Mouse (Mus musculus) neural tube, embryonic 15.5 days (tissue): ENCODE results near the gene Faim2. TPM values are rescaled to one million over a fixed set of nuclear protein-coding genes. Genes with fewer than 3 reads are reported as not detected.
A peak's percentile ranks its signal among the peaks of the same experiment; 100 is the strongest.

Experiments
- ATAC-seq: fragments of 200-750 bp; cut with Nextera tagmentation; 2 replicates; pipeline ENCODE4 v1.8.0; 2017; ENCODE audit warnings: mild to moderate bottlenecking, moderate TSS enrichment, moderate library complexity; ENCODE audit not compliant: low FRiP score
- H3K27ac ChIP-seq: fragments of 300-500 bp; sonication (generic); replicated peaks from 2 replicates; pipeline ENCODE4 v1.5.1; 2015; ENCODE audit warnings: mild to moderate bottlenecking, inconsistent platforms
- H3K27me3 ChIP-seq: fragments of 300-500 bp; sonication (generic); replicated peaks from 2 replicates; pipeline ENCODE4 v1.6.1; 2015; ENCODE audit warnings: inconsistent platforms
- H3K36me3 ChIP-seq: fragments of 300-500 bp; sonication (generic); 2 replicates; pipeline ENCODE4 v1.6.1; 2015; ENCODE audit warnings: inconsistent platforms
- H3K4me1 ChIP-seq: fragments of 300-500 bp; sonication (generic); 2 replicates; pipeline ENCODE4 v1.6.1; 2015; ENCODE audit warnings: inconsistent platforms
- H3K4me2 ChIP-seq: fragments of 300-500 bp; sonication (generic); 2 replicates; pipeline ENCODE4 v1.6.1; 2015; ENCODE audit warnings: inconsistent platforms, mild to moderate bottlenecking, moderate library complexity
- H3K4me3 ChIP-seq: fragments of 300-500 bp; sonication (generic); replicated peaks from 2 replicates; pipeline ENCODE4 v1.5.1; 2015; ENCODE audit warnings: mild to moderate bottlenecking, inconsistent platforms
- H3K9ac ChIP-seq: fragments of 300-500 bp; sonication (generic); replicated peaks from 2 replicates; pipeline ENCODE4 v1.6.1; 2015; ENCODE audit warnings: mild to moderate bottlenecking, inconsistent platforms
- H3K9me3 ChIP-seq: fragments of 300-500 bp; sonication (generic); replicated peaks from 2 replicates; pipeline ENCODE4 v1.6.1; 2016; ENCODE audit warnings: inconsistent platforms
- WGBS: fragments of 180-500 bp; shearing (Covaris S2); methylation state at CpG from one replicate; pipeline ENCODE4 v1.1.7; 2015; ENCODE audit warnings: mixed read lengths; 5-methylcytosine and 5-hydroxymethylcytosine counted together
- polyA plus RNA-seq: library from polyadenylated mRNA; unstranded; fragments of >200 nt; fragmentation: Nextera tagmentation; extraction: Ambion mirVana; gene quantifications from 2 replicates; pipeline ENCODE4 v1.2.1, GENCODE M21; 2015

Faim2 gene
- polyA plus RNA-seq, result 50.7 and 57.5 TPM in 2 replicates

GRCm38 (mm10) chr15:99527629-99528353, at the start of gene Faim2:
Faim2 (minus strand) TSS chr15:99528165.
- peak within 1 kb of the TSS; percentile 66 for H3K4me2 ChIP-seq
- peak; percentile 86 for ATAC-seq

GRCm38 (mm10) chr15:99569123-99569522, 41.2 kb upstream of the Faim2 start:
- Histone ChIP-seq H3K27me3 (no peaks in the 10 kb centered on the region), H3K4me1 (no peaks in the 10 kb centered on the region), H3K36me3 (no peaks in the 10 kb centered on the region), H3K9me3 (no peaks in the 10 kb centered on the region), H3K4me2 (no peak overlapping the region), H3K9ac (no peak overlapping the region), H3K4me3 (no peak overlapping the region), H3K27ac (no peak overlapping the region)
- ATAC-seq, result no peak
- WGBS, result 88% methylated on average over 10 of the region's 10 CpGs

More at GRCm38 (mm10) chr15:99527629-99528353, at the start of gene Faim2:
- Histone ChIP-seq H3K9me3 (no peaks in the 10 kb centered on the region), H3K36me3 (no peaks in the 10 kb centered on the region), H3K27me3 (no peaks in the 10 kb centered on the region), H3K4me1 (peaks cover 33% of the 10 kb centered on the region), H3K9ac (peak within 1 kb of the TSS; percentile 53), H3K27ac (peak within 1 kb of the TSS; percentile 86), H3K4me3 (peak within 1 kb of the TSS; percentile 41)
- WGBS, result 12% methylated on average over 27 of the region's 27 CpGs

GRCm38 (mm10) chr15:99568682-99569081, 40.7 kb upstream of the Faim2 start:
- Histone ChIP-seq H3K4me3 (no peak overlapping the region), H3K9me3 (no peaks in the 10 kb centered on the region), H3K27me3 (no peaks in the 10 kb centered on the region), H3K9ac (no peak overlapping the region), H3K4me1 (no peaks in the 10 kb centered on the region), H3K4me2 (no peak overlapping the region), H3K36me3 (no peaks in the 10 kb centered on the region), H3K27ac (no peak overlapping the region)
- no peak for ATAC-seq
- WGBS, result 65% methylated on average over 6 of the region's 6 CpGs

GRCm38 (mm10) chr15:99567371-99567770, 39.4 kb upstream of the Faim2 start:
- H3K27ac ChIP-seq, result no peak overlapping the region
- no peaks in the 10 kb centered on the region for H3K27me3 ChIP-seq
- no peak overlapping the region for H3K4me3 ChIP-seq
- H3K9ac ChIP-seq, result no peak overlapping the region
- H3K9me3 ChIP-seq, result no peaks in the 10 kb centered on the region
- H3K4me1 ChIP-seq, result no peaks in the 10 kb centered on the region
- no peaks in the 10 kb centered on the region for H3K36me3 ChIP-seq
- no peak for ATAC-seq
- no peak overlapping the region for H3K4me2 ChIP-seq
- 85% methylated on average over 4 of the region's 4 CpGs for WGBS

GRCm38 (mm10) chr15:99560246-99560645, 32.3 kb upstream of the Faim2 start:
- 77% methylated on average over 10 of the region's 10 CpGs for WGBS
- no peak for ATAC-seq

GRCm38 (mm10) chr15:99558947-99559346, 31.0 kb upstream of the Faim2 start:
- H3K4me3 ChIP-seq, result no peak overlapping the region
- no peak for ATAC-seq
- H3K4me1 ChIP-seq, result no peaks in the 10 kb centered on the region
- H3K36me3 ChIP-seq, result no peaks in the 10 kb centered on the region
- WGBS, result 85% methylated on average over 1 of the region's 1 CpGs
- H3K27ac ChIP-seq, result no peak overlapping the region
- H3K9ac ChIP-seq, result no peak overlapping the region
- H3K27me3 ChIP-seq, result no peaks in the 10 kb centered on the region
- no peak overlapping the region for H3K4me2 ChIP-seq
- H3K9me3 ChIP-seq, result no peaks in the 10 kb centered on the region

More at GRCm38 (mm10) chr15:99560246-99560645, 32.3 kb upstream of the Faim2 start:
- H3K4me1 ChIP-seq, result no peaks in the 10 kb centered on the region
- no peaks in the 10 kb centered on the region for H3K27me3 ChIP-seq
- H3K36me3 ChIP-seq, result no peaks in the 10 kb centered on the region
- H3K27ac ChIP-seq, result no peak overlapping the region
- H3K4me3 ChIP-seq, result no peak overlapping the region
- no peak overlapping the region for H3K4me2 ChIP-seq
- H3K9ac ChIP-seq, result no peak overlapping the region
- no peaks in the 10 kb centered on the region for H3K9me3 ChIP-seq

GRCm38 (mm10) chr15:99553767-99554166, 25.8 kb upstream of the Faim2 start:
- Histone ChIP-seq H3K9me3 (no peaks in the 10 kb centered on the region), H3K4me2 (no peak overlapping the region), H3K9ac (no peak overlapping the region), H3K27ac (no peak overlapping the region), H3K4me3 (no peak overlapping the region), H3K36me3 (no peaks in the 10 kb centered on the region), H3K4me1 (no peaks in the 10 kb centered on the region), H3K27me3 (no peaks in the 10 kb centered on the region)
- no peak for ATAC-seq
- WGBS, result 67% methylated on average over 6 of the region's 6 CpGs

- H3K27me3 ChIP-seq, result no peaks in the 10 kb centered on the region
- no peak overlapping the region for H3K27ac ChIP-seq
- no peak overlapping the region for H3K4me2 ChIP-seq
- H3K9ac ChIP-seq, result no peak overlapping the region
- H3K4me1 ChIP-seq, result peaks cover 6% of the 10 kb centered on the region; the same call in 1 of the 2 replicates
- no peak overlapping the region for H3K4me3 ChIP-seq
- ATAC-seq, result no peak
- WGBS, result 64% methylated on average over 2 of the region's 2 CpGs
- no peaks in the 10 kb centered on the region for H3K36me3 ChIP-seq
- no peaks in the 10 kb centered on the region for H3K9me3 ChIP-seq
Observed at GRCm38 (mm10) chr15:99549901-99550300, 21.9 kb upstream of the Faim2 start.

GRCm38 (mm10) chr15:99547732-99548131, 19.8 kb upstream of the Faim2 start:
- no peaks in the 10 kb centered on the region for H3K9me3 ChIP-seq
- no peak overlapping the region for H3K9ac ChIP-seq
- no peak overlapping the region for H3K4me3 ChIP-seq
- H3K4me1 ChIP-seq, result peaks cover 6% of the 10 kb centered on the region; the same call in 1 of the 2 replicates
- no peak overlapping the region for H3K27ac ChIP-seq
- no peak overlapping the region for H3K4me2 ChIP-seq
- H3K27me3 ChIP-seq, result no peaks in the 10 kb centered on the region
- no peak for ATAC-seq
- H3K36me3 ChIP-seq, result no peaks in the 10 kb centered on the region
- WGBS, result 77% methylated on average over 6 of the region's 6 CpGs

- Histone ChIP-seq H3K4me3 (no peak overlapping the region), H3K36me3 (no peaks in the 10 kb centered on the region), H3K27me3 (no peaks in the 10 kb centered on the region), H3K4me1 (peaks cover 6% of the 10 kb centered on the region; the same call in 1 of the 2 replicates), H3K27ac (0 out of 2 replicates have a peak overlapping the region, but pooled peaks have one; percentile 20), H3K9me3 (no peaks in the 10 kb centered on the region), H3K4me2 (no peak overlapping the region), H3K9ac (no peak overlapping the region)
- ATAC-seq, result no peak
- 45% methylated on average over 11 of the region's 11 CpGs for WGBS
Observed at GRCm38 (mm10) chr15:99546596-99546995, 18.6 kb upstream of the Faim2 start.

GRCm38 (mm10) chr15:99544047-99544446, 16.1 kb upstream of the Faim2 start:
- Histone ChIP-seq H3K4me2 (no peak overlapping the region), H3K36me3 (no peaks in the 10 kb centered on the region), H3K9me3 (no peaks in the 10 kb centered on the region), H3K27me3 (no peaks in the 10 kb centered on the region), H3K4me3 (no peak overlapping the region), H3K27ac (no peak overlapping the region), H3K9ac (no peak overlapping the region), H3K4me1 (peaks cover 6% of the 10 kb centered on the region; the same call in 1 of the 2 replicates)
- no peak for ATAC-seq
- 83% methylated on average over 7 of the region's 7 CpGs for WGBS

GRCm38 (mm10) chr15:99539891-99540290, 11.9 kb upstream of the Faim2 start:
- peaks cover 9% of the 10 kb centered on the region; the same call in 1 of the 2 replicates for H3K4me1 ChIP-seq
- no peaks in the 10 kb centered on the region for H3K36me3 ChIP-seq
- H3K9ac ChIP-seq, result no peak overlapping the region
- no peaks in the 10 kb centered on the region for H3K9me3 ChIP-seq
- H3K4me2 ChIP-seq, result no peak overlapping the region
- H3K27ac ChIP-seq, result no peak overlapping the region
- H3K27me3 ChIP-seq, result no peaks in the 10 kb centered on the region
- 78% methylated on average over 8 of the region's 8 CpGs for WGBS
- no peak for ATAC-seq
- H3K4me3 ChIP-seq, result no peak overlapping the region
